Mouse (Mus musculus) hindbrain, embryonic 12.5 days (tissue): ENCODE measurements around the gene Otud4. TPM values are rescaled to one million over a fixed set of nuclear protein-coding genes. Genes with fewer than 3 reads are reported as not detected.

Source experiments
- ATAC-seq: fragments of 200-750 bp; cut with Nextera tagmentation; 2 replicates; pipeline ENCODE4 v1.8.0; 2017; ENCODE audit warnings: moderate TSS enrichment; ENCODE audit not compliant: low FRiP score
- H3K27ac ChIP-seq: fragments of 300-500 bp; sonication (generic); 2 replicates; pipeline ENCODE4 v1.5.1; 2016; ENCODE audit warnings: mild to moderate bottlenecking
- H3K27me3 ChIP-seq: fragments of 300-500 bp; sonication (generic); 2 replicates; pipeline ENCODE4 v1.6.1; 2016; ENCODE audit warnings: mild to moderate bottlenecking
- H3K36me3 ChIP-seq: fragments of 300-500 bp; sonication (generic); 2 replicates; pipeline ENCODE4 v1.6.1; 2016; ENCODE audit warnings: mild to moderate bottlenecking
- H3K4me1 ChIP-seq: fragments of 300-500 bp; sonication (generic); 2 replicates; pipeline ENCODE4 v1.6.1; 2016
- H3K4me2 ChIP-seq: fragments of 300-500 bp; sonication (generic); replicated peaks from 2 replicates; pipeline ENCODE4 v1.6.1; 2016; ENCODE audit warnings: mild to moderate bottlenecking
- H3K4me3 ChIP-seq: fragments of 300-500 bp; sonication (generic); 2 replicates; pipeline ENCODE4 v1.5.1; 2016; ENCODE audit warnings: mild to moderate bottlenecking
- H3K9ac ChIP-seq: fragments of 300-500 bp; sonication (generic); 2 replicates; pipeline ENCODE4 v1.6.1; 2016; ENCODE audit warnings: mild to moderate bottlenecking, moderate library complexity
- H3K9me3 ChIP-seq: fragments of 300-500 bp; sonication (generic); replicated peaks from 2 replicates; pipeline ENCODE4 v1.6.1; 2016; ENCODE audit warnings: mild to moderate bottlenecking
- WGBS: fragments of 180-500 bp; shearing (Covaris S2); methylation state at CpG from one replicate; pipeline ENCODE4 v1.1.7; 2016; 5-methylcytosine and 5-hydroxymethylcytosine counted together
- polyA plus RNA-seq: library from polyadenylated mRNA; unstranded; fragments of >200 nt; fragmentation: Nextera tagmentation; extraction: Ambion mirVana; gene quantifications from 2 replicates; pipeline ENCODE4 v1.2.1, GENCODE M21; 2016

The Otud4 gene
- polyA plus RNA-seq, 1 experiment from 2014 or later: 19.3 TPM

DNA sequence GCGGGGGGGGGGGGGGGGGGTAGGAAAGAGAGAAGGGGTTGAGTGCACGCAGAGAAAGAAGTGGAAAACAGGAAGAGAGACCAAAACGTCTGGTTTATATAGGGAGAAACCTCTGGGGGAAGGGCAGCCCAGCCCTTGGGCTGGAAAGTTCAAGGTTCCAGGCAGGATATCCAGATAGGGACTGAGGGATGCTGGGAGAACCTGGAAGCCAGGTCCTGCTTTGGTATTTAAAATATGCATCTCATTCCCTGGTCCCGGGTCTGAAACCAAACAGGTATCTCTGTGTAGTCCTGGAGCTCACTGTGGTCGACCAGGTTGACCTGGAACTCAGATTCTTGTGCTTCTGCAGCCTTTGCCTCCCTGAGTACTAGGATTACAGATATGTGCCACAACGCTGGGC, 73.3 kb downstream of the Otud4 start:
- H3K4me3 ChIP-seq: no peak overlapping the region
- no peaks in the 10 kb centered on the region for H3K27me3 ChIP-seq
- peak overlapping the region; percentile 78 for H3K4me2 ChIP-seq
- H3K9ac ChIP-seq: no peak overlapping the region
- H3K27ac ChIP-seq: no peak overlapping the region
- ATAC-seq: no peak
- H3K9me3 ChIP-seq: no peaks in the 10 kb centered on the region
- no peaks in the 10 kb centered on the region; the same call in 1 of the 2 replicates for H3K36me3 ChIP-seq
- WGBS: 46% methylated on average over 6 of the region's 6 CpGs
- peaks cover 11% of the 10 kb centered on the region for H3K4me1 ChIP-seq

- Histone ChIP-seq H3K9ac (no peak overlapping the region), H3K27ac (no peak overlapping the region), H3K27me3 (no peaks in the 10 kb centered on the region), H3K4me2 (no peak overlapping the region), H3K4me3 (no peak overlapping the region), H3K4me1 (no peaks in the 10 kb centered on the region), H3K9me3 (no peaks in the 10 kb centered on the region), H3K36me3 (peaks cover 18% of the 10 kb centered on the region)
- no peak for ATAC-seq
These were observed 82.1 kb downstream of the Otud4 start for GRCm38 (mm10) chr8:79721537-79721936.

- Histone ChIP-seq H3K36me3 (peaks cover 18% of the 10 kb centered on the region), H3K27me3 (no peaks in the 10 kb centered on the region), H3K9me3 (no peaks in the 10 kb centered on the region), H3K27ac (no peak overlapping the region), H3K4me1 (no peaks in the 10 kb centered on the region), H3K9ac (no peak overlapping the region), H3K4me3 (no peak overlapping the region), H3K4me2 (no peak overlapping the region)
- ATAC-seq: no peak
These were observed 83.9 kb downstream of the Otud4 start for GRCm38 (mm10) chr8:79723308-79723707.

DNA sequence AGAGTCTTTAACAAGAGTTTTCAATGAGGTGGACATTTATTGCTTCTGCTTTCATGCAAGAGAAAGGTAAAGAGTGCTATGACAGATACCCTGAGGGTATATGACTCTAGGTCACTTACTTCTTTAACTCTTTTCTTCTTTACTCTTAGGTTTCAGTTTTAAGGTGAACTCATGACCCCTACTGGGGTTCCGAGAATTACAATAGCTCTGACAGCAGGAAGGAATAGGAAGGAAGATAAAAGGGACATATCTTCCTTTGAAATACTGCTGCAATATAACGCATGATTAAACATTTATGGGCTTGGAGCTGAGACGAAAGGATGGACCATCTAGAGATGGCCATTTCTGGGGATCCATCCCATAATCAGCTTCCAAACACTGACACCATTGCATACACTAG, 85.2 kb downstream of the Otud4 start:
- H3K4me1 ChIP-seq: no peaks in the 10 kb centered on the region
- no peak for ATAC-seq
- H3K9me3 ChIP-seq: no peaks in the 10 kb centered on the region
- H3K27ac ChIP-seq: no peak overlapping the region
- no peaks in the 10 kb centered on the region for H3K27me3 ChIP-seq
- H3K4me2 ChIP-seq: no peak overlapping the region
- WGBS: 48% methylated on average over 3 of the region's 3 CpGs
- H3K4me3 ChIP-seq: no peak overlapping the region
- H3K9ac ChIP-seq: no peak overlapping the region
- peaks cover 18% of the 10 kb centered on the region for H3K36me3 ChIP-seq

Other genes with a start within 250 kb of the Otud4 start
- gene Smad1, start 240.1 kb upstream of the Otud4 start, polyA plus RNA-seq: 76.9 and 82.3 TPM in 2 replicates
- 102 and 116 TPM in 2 replicates for gene Abce1, start 72.1 kb downstream of the Otud4 start, polyA plus RNA-seq
- gene Anapc10, start 72.2 kb downstream of the Otud4 start, polyA plus RNA-seq: 40.8 and 41.7 TPM in 2 replicates